Mouse (Mus musculus) T-helper 17 cell (primary cell): Measurements from ENCODE around the gene Gm17584.

Experiments
- in situ Hi-C, 2 experiments: fragments of 300-600 bp; cut with MboI, MseI; formaldehyde crosslinking; loops; 1 replicate in 1 of 2; 2 replicates in 1 of 2; pipeline ENCODE4 v1.15.1; 2025; ENCODE audit warnings: high pct_unique_total_duplicates in 2 of 2

The Gm17584 gene

GRCm38 (mm10) chrX:124500263-124500662 lies at the start of gene Gm17584:
Gene Gm17584 (plus strand): TSS chrX:124500563.
- in situ Hi-C loops, result loop anchor here in 1 of 2 experiments (25.0 kb wide), 1 partner anchor 1537 kb away; no protein-coding TSS in a partner anchor
